Mouse (Mus musculus) embryonic fibroblast, embryonic 13.5 days (primary cell): ENCODE results near the gene Oip5.

Source experiments
- CTCF ChIP-seq: IDR thresholded peaks from 2 replicates; pipeline ENCODE4 v1.5.1; 2011; ENCODE audit warnings: mild to moderate bottlenecking, control low read depth, low read length, moderate library complexity, borderline replicate concordance; ENCODE audit not compliant: insufficient read depth
- POLR2A ChIP-seq: IDR thresholded peaks from 2 replicates; pipeline ENCODE4 v1.6.1; 2011; ENCODE audit warnings: low read depth, mild to moderate bottlenecking, control low read depth, low read length, moderate library complexity

GRCm38 (mm10) chr2:119621302-119621701 lies 3.0 kb upstream of the Oip5 start:
- TF ChIP-seq POLR2A = no peak
- no peak for TF ChIP-seq CTCF
